Mouse (Mus musculus): ENCODE data around the gene Adamtsl4. TPM values are rescaled to one million over a fixed set of nuclear protein-coding genes. Genes with fewer than 3 reads are reported as not detected.
"Not testable (repeated sequence)": the region's sequence is repeated elsewhere in the genome, so short reads cannot be mapped to it uniquely, and the experiment has no call there.

Gene Adamtsl4
- polyA plus RNA-seq, 1 experiment from 2014 or later: 1.0 TPM

DNA sequence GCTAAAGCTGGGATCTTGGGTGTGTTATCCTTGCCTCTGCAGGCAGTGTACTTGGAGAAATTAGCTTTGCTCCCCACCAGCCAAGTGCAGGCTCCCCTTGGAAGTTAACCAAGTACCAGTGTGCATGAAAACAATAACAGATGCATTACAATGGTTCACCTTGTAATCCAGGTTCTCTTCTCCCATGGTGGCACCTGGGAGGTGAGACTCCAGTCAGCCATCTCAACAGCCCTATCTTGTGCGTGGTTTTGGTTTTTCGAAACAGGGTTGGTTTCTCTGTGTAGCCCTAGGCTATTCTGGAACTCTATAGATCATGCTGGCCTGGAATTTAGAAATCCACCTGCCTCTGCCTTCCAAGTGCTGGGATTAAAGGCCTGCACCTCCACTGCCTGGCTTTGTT lies 24.2 kb downstream of the Adamtsl4 start:
- Histone ChIP-seq H3K4me3 (no peak overlapping the region), H3K27me3 (no peaks in the 10 kb centered on the region), H3K4me1 (replicated peaks) (peaks cover 74% of the 10 kb centered on the region), H3K4me2 (no peak overlapping the region), H3K9me3 (no peaks in the 10 kb centered on the region), H3K27ac (no peak overlapping the region), H3K9ac (no peak overlapping the region), H3K36me3 (peaks cover 45% of the 10 kb centered on the region)
- WGBS: 85% methylated on average over 2 of the region's 2 CpGs
- ATAC-seq (ENCODE audit: low FRiP score): no peak

DNA sequence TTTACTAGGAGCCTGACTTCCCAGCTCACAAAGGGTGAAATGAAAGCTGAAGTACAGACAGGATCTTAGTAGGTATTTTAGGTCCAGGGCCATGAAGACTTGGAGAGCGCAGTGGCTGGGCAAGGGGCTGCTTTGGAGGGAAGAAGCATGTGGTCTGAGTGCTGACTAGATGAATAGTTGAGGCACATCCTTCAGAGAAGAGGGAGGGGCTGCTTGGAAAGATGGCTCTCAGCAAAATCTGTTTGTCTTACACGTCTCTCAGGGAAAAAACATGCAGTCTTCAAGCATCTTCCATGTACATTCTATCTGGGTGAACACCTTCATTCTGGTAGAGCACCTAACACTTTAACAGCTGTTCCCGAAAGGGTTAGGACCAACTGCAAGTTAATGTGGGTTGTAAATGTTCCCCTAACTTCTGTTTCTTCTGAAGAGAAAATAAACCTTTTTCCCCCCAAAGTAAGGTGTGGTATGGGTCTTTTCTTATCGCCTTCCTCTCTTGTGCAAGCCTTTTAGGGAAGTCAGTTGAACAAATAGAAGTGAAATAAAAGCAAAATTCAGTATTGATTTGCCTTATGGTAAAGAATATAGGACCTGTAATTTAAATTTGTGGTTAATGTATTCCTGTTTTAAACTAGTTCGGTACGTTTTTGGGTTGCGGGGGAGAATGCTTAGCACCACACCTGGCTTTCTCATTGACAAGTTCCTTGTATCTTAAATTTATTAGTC lies 24.8 kb downstream of the Adamtsl4 start:
- Histone ChIP-seq H3K4me1 (replicated peaks) (peaks cover 71% of the 10 kb centered on the region), H3K27ac (no peak overlapping the region), H3K9me3 (no peaks in the 10 kb centered on the region), H3K36me3 (peaks cover 44% of the 10 kb centered on the region), H3K4me2 (peak overlapping the region; percentile 63), H3K9ac (no peak overlapping the region), H3K4me3 (no peak overlapping the region), H3K27me3 (no peaks in the 10 kb centered on the region)
- no peak for ATAC-seq (ENCODE audit: low FRiP score)
- WGBS: 82% methylated on average over 7 of the region's 7 CpGs

DNA sequence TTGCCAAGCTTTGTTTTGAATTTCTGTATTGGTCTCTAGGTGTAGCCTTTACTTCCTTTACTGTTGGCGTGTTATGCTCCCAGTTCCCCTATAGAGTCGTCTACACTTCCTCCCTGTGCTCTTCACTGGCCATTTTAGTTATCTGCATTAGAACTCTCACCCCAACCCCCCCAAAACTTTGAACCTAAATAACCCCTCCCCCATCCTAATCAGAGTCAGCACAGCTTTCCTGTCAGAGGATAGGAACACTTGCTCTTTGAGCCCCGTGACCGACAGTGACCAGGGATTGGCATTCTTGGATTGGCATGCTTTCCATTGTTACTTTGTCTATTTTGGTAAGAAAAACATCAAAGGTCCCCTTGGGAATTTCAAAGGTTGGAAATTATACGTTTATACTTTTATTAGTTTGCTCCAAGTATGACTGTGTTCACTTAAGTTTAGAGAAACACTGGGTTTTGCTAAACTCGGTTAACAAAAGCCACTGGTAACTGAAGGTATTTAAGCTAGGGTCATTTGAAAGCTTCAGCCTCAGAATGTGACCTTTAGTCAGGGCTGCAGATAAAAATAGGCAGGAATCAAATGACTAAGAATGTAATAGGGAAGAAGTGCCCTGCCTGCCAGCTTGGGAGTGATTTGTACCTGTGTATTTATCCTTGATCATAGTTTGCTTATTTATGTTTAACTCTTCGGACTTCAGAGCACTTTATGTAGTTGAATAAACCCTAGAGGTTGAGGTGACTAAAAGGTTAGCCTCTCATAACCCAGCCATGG lies 25.6 kb downstream of the Adamtsl4 start:
- no peak overlapping the region for H3K9ac ChIP-seq
- peaks cover 44% of the 10 kb centered on the region for H3K36me3 ChIP-seq
- no peaks in the 10 kb centered on the region for H3K9me3 ChIP-seq
- peak overlapping the region; percentile 14; the same call in 1 of the 2 replicates for H3K4me3 ChIP-seq
- H3K4me1 ChIP-seq (replicated peaks): peaks cover 68% of the 10 kb centered on the region
- no peaks in the 10 kb centered on the region for H3K27me3 ChIP-seq
- H3K4me2 ChIP-seq: peak overlapping the region; percentile 63
- no peak for ATAC-seq (ENCODE audit: low FRiP score)
- 72% methylated on average over 7 of the region's 7 CpGs for WGBS
- H3K27ac ChIP-seq: no peak overlapping the region

DNA sequence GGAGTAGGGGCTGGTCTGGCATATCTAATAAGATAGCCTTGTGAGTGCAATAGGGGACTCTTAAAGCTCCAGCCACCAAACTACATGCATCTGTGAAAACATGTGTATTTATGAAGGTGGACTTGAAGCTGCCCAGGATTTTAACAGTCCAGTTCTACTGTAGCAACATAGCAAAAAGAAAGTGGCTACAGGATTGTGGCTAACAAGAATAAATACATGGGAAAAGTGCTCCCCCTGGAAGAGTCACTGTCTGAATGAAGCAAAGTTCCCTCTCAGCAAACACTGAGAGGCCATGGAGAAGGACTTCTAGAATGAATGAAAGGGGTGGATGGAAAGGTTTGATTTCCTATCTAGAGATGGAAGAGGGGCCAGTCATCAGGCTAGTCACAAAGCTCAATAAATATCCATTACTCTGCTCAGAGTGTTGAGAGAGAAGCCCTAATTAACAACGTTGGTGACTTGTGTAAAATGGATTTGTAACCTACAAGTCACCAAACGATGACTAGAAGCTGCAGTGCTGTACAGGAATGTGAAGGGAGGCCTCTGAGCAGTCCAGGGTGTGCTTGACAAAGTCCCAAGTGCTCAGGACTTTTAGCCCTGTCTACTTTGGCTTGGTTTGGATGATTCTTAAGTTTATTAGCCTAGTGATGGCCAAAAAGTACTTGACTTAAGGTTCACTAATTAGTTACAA lies 26.8 kb downstream of the Adamtsl4 start:
- H3K36me3 ChIP-seq: peaks cover 44% of the 10 kb centered on the region
- H3K4me3 ChIP-seq: peak overlapping the region; percentile 99
- H3K9me3 ChIP-seq: no peaks in the 10 kb centered on the region
- peaks cover 56% of the 10 kb centered on the region for H3K4me1 ChIP-seq (replicated peaks)
- no peaks in the 10 kb centered on the region for H3K27me3 ChIP-seq
- WGBS: 59% methylated on average over 2 of the region's 2 CpGs
- H3K4me2 ChIP-seq: peak overlapping the region; percentile 63
- H3K9ac ChIP-seq: peak overlapping the region; percentile 100
- H3K27ac ChIP-seq: no peak overlapping the region
- no peak for ATAC-seq (ENCODE audit: low FRiP score)

DNA sequence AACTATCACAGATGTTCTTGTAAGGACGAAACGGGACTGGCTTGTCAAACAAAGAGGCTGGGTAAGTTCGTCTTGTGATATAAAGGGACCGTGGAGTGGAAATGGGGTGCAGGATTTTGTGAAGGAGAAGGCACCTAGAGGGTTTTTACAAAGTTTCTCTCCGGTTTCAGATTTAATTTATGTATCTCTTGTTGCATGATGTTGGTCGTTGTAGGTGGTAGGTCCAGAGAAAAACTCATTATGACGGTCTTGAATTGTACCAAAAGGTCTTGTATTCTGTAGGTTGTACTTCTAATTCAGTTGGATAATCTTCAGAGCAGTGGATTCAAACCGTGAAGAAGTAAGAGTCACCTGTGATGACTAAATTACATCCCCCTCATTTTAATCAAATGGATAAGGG lies 27.8 kb downstream of the Adamtsl4 start:
- Histone ChIP-seq H3K27ac (peak overlapping the region; percentile 99), H3K4me1 (replicated peaks) (peaks cover 50% of the 10 kb centered on the region)

DNA sequence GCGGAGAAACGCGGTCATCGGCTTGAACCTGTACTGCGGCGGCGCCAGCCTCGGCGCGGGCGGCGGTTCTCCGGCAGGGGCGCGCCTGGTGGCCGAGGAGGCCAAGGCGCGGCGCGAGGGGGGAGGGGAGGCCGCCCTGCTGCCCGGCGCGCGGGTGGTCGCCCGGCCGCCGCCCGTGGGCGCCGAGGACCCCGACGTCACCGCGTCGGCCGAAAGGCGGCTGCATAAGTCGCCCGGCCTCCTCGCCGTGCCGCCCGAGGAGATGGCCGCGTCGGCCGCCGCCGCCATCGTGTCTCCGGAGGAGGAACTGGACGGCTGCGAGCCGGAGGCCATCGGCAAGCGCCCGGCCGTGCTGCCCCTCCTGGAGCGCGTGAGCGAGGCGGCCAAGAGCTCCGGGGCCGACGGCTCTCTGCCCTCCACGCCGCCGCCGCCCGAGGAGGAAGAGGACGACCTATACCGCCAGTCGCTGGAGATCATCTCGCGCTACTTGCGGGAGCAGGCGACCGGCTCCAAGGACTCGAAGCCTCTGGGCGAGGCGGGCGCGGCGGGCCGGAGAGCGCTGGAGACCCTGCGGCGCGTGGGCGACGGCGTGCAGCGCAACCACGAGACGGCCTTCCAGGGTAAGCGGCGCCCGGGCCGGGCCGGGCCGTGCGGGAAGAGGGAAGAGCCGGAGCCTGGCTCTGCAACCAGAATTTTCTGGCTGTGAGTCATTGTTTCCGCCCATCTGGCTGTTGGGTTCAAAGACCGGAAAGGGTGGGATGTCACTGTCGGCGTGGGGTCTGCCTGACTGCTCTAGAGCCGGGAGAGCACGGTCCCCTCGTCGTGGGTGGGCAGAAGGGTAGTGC lies 28.6 kb downstream of the Adamtsl4 start:
- Histone ChIP-seq H3K4me1 (replicated peaks) (peaks cover 43% of the 10 kb centered on the region), H3K9me3 (no peaks in the 10 kb centered on the region), H3K36me3 (peaks cover 30% of the 10 kb centered on the region), H3K27ac (peak overlapping the region; percentile 99), H3K9ac (peak overlapping the region; percentile 100), H3K4me3 (peak overlapping the region; percentile 99), H3K27me3 (no peaks in the 10 kb centered on the region), H3K4me2 (peak overlapping the region; percentile 63)
- WGBS: under 1% methylated on average over 109 of the region's 113 CpGs
- ATAC-seq (ENCODE audit: low FRiP score): peak; percentile 81

More for the DNA sequence above, 27.8 kb downstream of the Adamtsl4 start:
- H3K9ac ChIP-seq: peak overlapping the region; percentile 100
- no peak for ATAC-seq (ENCODE audit: low FRiP score)
- H3K4me2 ChIP-seq: peak overlapping the region; percentile 63
- peaks cover 39% of the 10 kb centered on the region for H3K36me3 ChIP-seq
- WGBS: 3% methylated on average over 8 of the region's 8 CpGs
- no peaks in the 10 kb centered on the region for H3K27me3 ChIP-seq
- no peaks in the 10 kb centered on the region for H3K9me3 ChIP-seq
- peak overlapping the region; percentile 99 for H3K4me3 ChIP-seq

DNA sequence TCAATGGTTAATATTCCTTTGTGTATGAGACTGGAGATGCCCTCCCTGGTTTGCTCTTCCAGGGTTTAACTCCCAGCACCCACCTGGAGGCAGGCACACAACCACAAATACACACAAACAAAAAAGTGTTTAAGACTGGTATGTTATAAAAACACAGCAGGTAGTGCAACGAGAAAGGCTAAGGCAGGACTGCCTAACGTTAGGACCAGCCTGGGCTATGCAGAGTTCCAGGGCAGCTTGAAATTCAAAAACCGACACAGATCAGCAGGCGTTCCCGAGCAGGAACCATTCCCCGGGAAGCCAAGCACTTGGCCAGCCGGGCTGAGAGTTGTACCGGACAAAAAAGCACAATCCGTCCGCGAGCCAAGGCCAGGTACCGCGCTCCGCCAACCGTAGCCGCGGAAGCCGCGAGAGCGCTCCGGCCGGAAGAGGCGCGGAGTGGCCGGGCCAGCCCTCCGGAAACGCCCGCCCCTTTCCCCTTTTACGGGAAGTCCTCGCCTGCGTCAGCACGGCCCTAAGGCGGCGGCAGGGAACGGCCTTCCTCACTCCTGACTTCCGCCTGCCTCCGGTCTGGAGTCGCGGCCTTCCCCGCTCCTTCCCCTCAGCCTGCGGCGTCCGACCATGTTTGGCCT lies 29.4 kb downstream of the Adamtsl4 start, which contains the start of gene Mcl1:
TSS of gene Mcl1 (plus strand) at position 553 of the 632 bp plus-strand sequence.
- under 1% methylated on average over 43 of the region's 43 CpGs for WGBS
- Histone ChIP-seq H3K9ac (peak within 1 kb of the TSS; percentile 100), H3K9me3 (no peaks in the 10 kb centered on the region), H3K36me3 (peaks cover 23% of the 10 kb centered on the region), H3K4me3 (peak within 1 kb of the TSS; percentile 99), H3K27me3 (no peaks in the 10 kb centered on the region), H3K4me1 (replicated peaks) (peaks cover 41% of the 10 kb centered on the region), H3K27ac (peak within 1 kb of the TSS; percentile 99), H3K4me2 (peak within 1 kb of the TSS; percentile 64)
- ATAC-seq (ENCODE audit: low FRiP score): peak; percentile 97

DNA sequence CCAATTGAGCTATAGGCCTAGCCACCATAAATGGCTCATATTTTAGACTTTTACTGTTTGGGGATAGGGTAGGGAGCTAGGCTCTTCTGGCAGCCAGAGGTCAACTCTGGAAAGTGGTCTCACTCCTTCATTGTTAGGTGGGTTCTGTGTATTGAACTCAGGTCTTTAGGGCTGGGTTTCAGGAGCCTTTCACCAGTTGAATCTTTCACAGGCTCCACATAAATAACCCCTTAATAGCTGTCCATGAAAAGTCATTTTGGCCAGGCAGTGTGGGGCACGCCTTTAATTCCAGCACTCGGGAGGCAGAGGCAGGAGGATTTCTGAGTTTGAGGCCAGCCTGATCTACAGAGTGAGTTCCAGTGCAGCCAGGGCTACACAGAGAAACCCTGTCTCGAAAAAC lies 30.0 kb downstream of the Adamtsl4 start:
- Histone ChIP-seq H3K4me2 (peak overlapping the region; percentile 64), H3K4me1 (replicated peaks) (peaks cover 37% of the 10 kb centered on the region), H3K9me3 (no peaks in the 10 kb centered on the region), H3K27ac (peak overlapping the region; percentile 99), H3K27me3 (no peaks in the 10 kb centered on the region), H3K36me3 (peaks cover 17% of the 10 kb centered on the region), H3K4me3 (peak overlapping the region; percentile 99), H3K9ac (peak overlapping the region; percentile 100)
- WGBS: 93% methylated on average over 3 of the region's 3 CpGs
- no peak for ATAC-seq (ENCODE audit: low FRiP score)

DNA sequence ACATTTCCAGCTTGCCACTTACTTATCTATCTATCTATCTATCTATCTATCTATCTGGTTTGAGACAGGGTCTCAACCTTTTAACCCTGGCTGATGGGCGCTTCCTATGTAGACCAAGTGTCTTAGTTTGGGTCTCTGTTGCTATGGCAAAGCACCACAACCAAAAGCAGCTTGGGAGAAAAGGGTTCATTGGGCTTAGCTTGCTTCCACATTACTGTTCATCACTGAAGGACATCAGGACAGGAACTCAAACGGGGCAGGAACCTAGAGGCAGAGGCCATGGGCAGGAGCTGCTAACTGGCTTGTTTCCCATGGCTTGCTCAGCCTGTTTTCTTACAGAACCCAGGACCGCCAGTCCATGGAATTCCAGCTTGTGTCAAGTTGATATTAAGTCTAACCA lies 30.6 kb downstream of the Adamtsl4 start:
- no peak overlapping the region for H3K9ac ChIP-seq
- H3K4me3 ChIP-seq: no peak overlapping the region
- peaks cover 12% of the 10 kb centered on the region for H3K36me3 ChIP-seq
- no peak overlapping the region for H3K27ac ChIP-seq
- WGBS: 93% methylated on average over 3 of the region's 3 CpGs
- no peaks in the 10 kb centered on the region for H3K27me3 ChIP-seq
- no peak overlapping the region for H3K4me2 ChIP-seq
- H3K4me1 ChIP-seq (replicated peaks): peaks cover 30% of the 10 kb centered on the region
- no peak for ATAC-seq (ENCODE audit: low FRiP score)
- no peaks in the 10 kb centered on the region for H3K9me3 ChIP-seq

DNA sequence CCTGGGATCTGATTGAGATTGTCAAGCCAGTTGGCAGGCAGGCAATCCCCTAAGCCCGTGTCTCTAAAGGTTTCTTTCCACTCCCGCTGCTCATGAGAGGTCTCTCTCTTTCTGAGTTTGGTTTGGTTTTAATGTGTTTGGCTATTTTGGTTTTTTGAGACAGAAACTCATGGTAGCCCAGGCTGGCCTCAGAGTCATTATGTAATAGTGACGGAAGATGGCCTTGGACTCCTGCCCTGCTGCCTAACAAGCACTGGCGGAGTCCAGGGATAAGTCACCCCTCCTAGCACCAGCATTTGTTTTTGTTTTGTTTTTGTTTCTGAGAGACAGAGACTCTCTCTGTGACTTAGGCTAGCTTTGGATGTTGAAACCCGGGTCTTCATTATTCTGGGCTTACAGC lies 32.3 kb downstream of the Adamtsl4 start:
- Histone ChIP-seq H3K4me3 (no peak overlapping the region), H3K27ac (no peak overlapping the region), H3K9ac (no peak overlapping the region), H3K36me3 (no peaks in the 10 kb centered on the region), H3K9me3 (no peaks in the 10 kb centered on the region), H3K4me2 (no peak overlapping the region), H3K27me3 (no peaks in the 10 kb centered on the region), H3K4me1 (replicated peaks) (peaks cover 16% of the 10 kb centered on the region)
- ATAC-seq (ENCODE audit: low FRiP score): no peak
- 85% methylated on average over 5 of the region's 5 CpGs for WGBS

DNA sequence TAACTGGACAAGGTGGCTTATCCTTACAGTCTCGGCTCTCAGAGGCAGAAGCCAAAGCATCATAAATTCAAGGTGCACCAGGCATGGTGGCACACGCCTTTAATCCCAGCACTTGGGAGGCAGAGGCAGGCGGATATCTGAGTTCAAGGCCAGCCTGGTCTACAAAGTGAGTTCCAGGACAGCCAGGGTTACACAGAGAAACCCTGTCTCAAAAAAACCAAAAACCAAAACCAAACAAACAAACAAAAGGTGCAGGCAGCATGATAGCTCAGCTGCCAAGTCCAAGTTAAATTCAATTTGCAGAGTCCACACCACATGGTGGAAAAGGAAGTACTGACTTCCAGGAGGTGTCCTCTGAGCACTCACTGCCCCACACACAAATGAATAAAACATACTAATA lies 33.3 kb downstream of the Adamtsl4 start:
- WGBS: 94% methylated on average over 3 of the region's 3 CpGs

More for the DNA sequence above, 33.3 kb downstream of the Adamtsl4 start:
- not testable (repeated sequence) for H3K4me3 ChIP-seq; H3K36me3 ChIP-seq; H3K9me3 ChIP-seq; H3K27ac ChIP-seq; H3K27me3 ChIP-seq; H3K9ac ChIP-seq; H3K4me2 ChIP-seq; ATAC-seq (ENCODE audit: low FRiP score)
- H3K4me1 ChIP-seq (replicated peaks): peaks cover 14% of the 10 kb centered on the region

All from hindbrain, embryonic 13.5 days (tissue).